Mouse (Mus musculus): ENCODE data around the gene Hist1h2bj. TPM values are rescaled to one million over a fixed set of nuclear protein-coding genes. Genes with fewer than 3 reads are reported as not detected.
A peak's percentile ranks its signal among the peaks of the same experiment; 100 is the strongest.
"Not testable (repeated sequence)": the region's sequence is repeated elsewhere in the genome, so short reads cannot be mapped to it uniquely, and the experiment has no call there.

The Hist1h2bj gene
- polyA plus RNA-seq (2015; fragmentation: Nextera tagmentation; extraction: Ambion mirVana), result 17.9 TPM in 2 replicates

- under 1% methylated on average over 42 of the region's 80 CpGs for WGBS
- Histone ChIP-seq H3K9ac (peak within 1 kb of the TSS; percentile 72), H3K27ac (peak within 1 kb of the TSS; percentile 96), H3K4me1 (peaks cover 27% of the 10 kb centered on the region), H3K4me2 (replicated peaks) (peak within 1 kb of the TSS; percentile 88), H3K4me3 (peak within 1 kb of the TSS; percentile 46)
- not testable (repeated sequence) for H3K36me3 ChIP-seq, H3K9me3 ChIP-seq, H3K27me3 ChIP-seq
- peak; percentile 90 for ATAC-seq (ENCODE audit: low FRiP score, low read depth)
These were observed at the start of gene Hist1h2bj, which contains the start of gene Hist1h2ag for GRCm38 (mm10) chr13:22042568-22043502. Gene Hist1h2bj (plus strand): TSS chr13:22043214. Gene Hist1h2ag (minus strand): TSS chr13:22042944.

- ATAC-seq (ENCODE audit: low FRiP score, low read depth), result no peak
- no peaks in the 10 kb centered on the region for H3K36me3 ChIP-seq
- 1% methylated on average over 22 of the region's 22 CpGs for WGBS
- peaks cover 2% of the 10 kb centered on the region; the same call in 1 of the 2 replicates for H3K9me3 ChIP-seq
- peaks cover 61% of the 10 kb centered on the region for H3K27me3 ChIP-seq
- no peak overlapping the region for H3K27ac ChIP-seq
- no peak overlapping the region for H3K4me3 ChIP-seq
- H3K4me2 ChIP-seq (replicated peaks), result peak overlapping the region; percentile 31
- H3K9ac ChIP-seq, result no peak overlapping the region
- H3K4me1 ChIP-seq, result peaks cover 8% of the 10 kb centered on the region
These were observed 48.9 kb upstream of the Hist1h2bj start for GRCm38 (mm10) chr13:21993957-21994738.

GRCm38 (mm10) chr13:21994896-21995295 lies 48.1 kb upstream of the Hist1h2bj start:
- WGBS, result 3% methylated on average over 8 of the region's 8 CpGs
- no peak for ATAC-seq (ENCODE audit: low FRiP score, low read depth)

GRCm38 (mm10) chr13:21995331-21995914 lies 47.6 kb upstream of the Hist1h2bj start:
- no peak overlapping the region for H3K9ac ChIP-seq
- WGBS, result under 1% methylated on average over 20 of the region's 21 CpGs
- no peak; the same call in 1 of the 2 replicates for ATAC-seq (ENCODE audit: low FRiP score, low read depth)
- H3K9me3 ChIP-seq, result peaks cover 2% of the 10 kb centered on the region; the same call in 1 of the 2 replicates
- H3K27ac ChIP-seq, result no peak overlapping the region
- peak overlapping the region; percentile 57 for H3K4me2 ChIP-seq (replicated peaks)
- H3K27me3 ChIP-seq, result peaks cover 74% of the 10 kb centered on the region
- H3K4me3 ChIP-seq, result peak overlapping the region; percentile 35
- no peaks in the 10 kb centered on the region for H3K36me3 ChIP-seq
- peaks cover 8% of the 10 kb centered on the region for H3K4me1 ChIP-seq

More at GRCm38 (mm10) chr13:21994896-21995295, 48.1 kb upstream of the Hist1h2bj start:
- H3K9ac ChIP-seq, result no peak overlapping the region
- H3K27ac ChIP-seq, result no peak overlapping the region
- peak overlapping the region; percentile 57 for H3K4me2 ChIP-seq (replicated peaks)
- peak overlapping the region; percentile 35 for H3K4me3 ChIP-seq
- peaks cover 69% of the 10 kb centered on the region for H3K27me3 ChIP-seq
- no peaks in the 10 kb centered on the region for H3K36me3 ChIP-seq
- peaks cover 2% of the 10 kb centered on the region; the same call in 1 of the 2 replicates for H3K9me3 ChIP-seq
- peaks cover 8% of the 10 kb centered on the region for H3K4me1 ChIP-seq

GRCm38 (mm10) chr13:21996101-21996839 lies 46.7 kb upstream of the Hist1h2bj start:
- no peaks in the 10 kb centered on the region for H3K36me3 ChIP-seq
- WGBS, result 2% methylated on average over 12 of the region's 12 CpGs
- no peak for ATAC-seq (ENCODE audit: low FRiP score, low read depth)

GRCm38 (mm10) chr13:21996840-21997185 lies 46.2 kb upstream of the Hist1h2bj start:
- no peak overlapping the region for H3K9ac ChIP-seq
- peak overlapping the region; percentile 52 for H3K4me2 ChIP-seq (replicated peaks)
- no peaks in the 10 kb centered on the region for H3K9me3 ChIP-seq
- ATAC-seq (ENCODE audit: low FRiP score, low read depth), result no peak
- no peak overlapping the region for H3K27ac ChIP-seq
- H3K4me1 ChIP-seq, result peaks cover 8% of the 10 kb centered on the region
- peaks cover 84% of the 10 kb centered on the region for H3K27me3 ChIP-seq
- 1% methylated on average over 13 of the region's 13 CpGs for WGBS
- H3K36me3 ChIP-seq, result no peaks in the 10 kb centered on the region
- H3K4me3 ChIP-seq, result peak overlapping the region; percentile 24

More at GRCm38 (mm10) chr13:21996101-21996839, 46.7 kb upstream of the Hist1h2bj start:
- Histone ChIP-seq H3K9ac (no peak overlapping the region), H3K4me3 (peak overlapping the region; percentile 35), H3K9me3 (no peaks in the 10 kb centered on the region), H3K4me2 (replicated peaks) (peak overlapping the region; percentile 57), H3K27me3 (peaks cover 82% of the 10 kb centered on the region), H3K27ac (no peak overlapping the region), H3K4me1 (peaks cover 8% of the 10 kb centered on the region)

- H3K4me3 ChIP-seq, result peak overlapping the region; percentile 24
- no peaks in the 10 kb centered on the region for H3K9me3 ChIP-seq
- peak overlapping the region; percentile 52 for H3K4me2 ChIP-seq (replicated peaks)
- H3K36me3 ChIP-seq, result no peaks in the 10 kb centered on the region
- H3K27me3 ChIP-seq, result peaks cover 89% of the 10 kb centered on the region
- 1% methylated on average over 21 of the region's 21 CpGs for WGBS
- no peak overlapping the region for H3K27ac ChIP-seq
- peaks cover 8% of the 10 kb centered on the region for H3K4me1 ChIP-seq
- no peak overlapping the region for H3K9ac ChIP-seq
- no peak for ATAC-seq (ENCODE audit: low FRiP score, low read depth)
These were observed 45.7 kb upstream of the Hist1h2bj start for GRCm38 (mm10) chr13:21997201-21997820.

GRCm38 (mm10) chr13:21997821-21998220 lies 45.2 kb upstream of the Hist1h2bj start:
- H3K36me3 ChIP-seq, result no peaks in the 10 kb centered on the region
- H3K27ac ChIP-seq, result no peak overlapping the region
- no peak overlapping the region for H3K4me2 ChIP-seq (replicated peaks)
- peaks cover 91% of the 10 kb centered on the region for H3K27me3 ChIP-seq
- H3K9me3 ChIP-seq, result no peaks in the 10 kb centered on the region
- H3K4me1 ChIP-seq, result peaks cover 8% of the 10 kb centered on the region
- no peak overlapping the region for H3K4me3 ChIP-seq
- no peak overlapping the region for H3K9ac ChIP-seq
- no peak for ATAC-seq (ENCODE audit: low FRiP score, low read depth)
- 9% methylated on average over 4 of the region's 4 CpGs for WGBS

GRCm38 (mm10) chr13:21998412-21998811 lies 44.6 kb upstream of the Hist1h2bj start:
- H3K27me3 ChIP-seq, result peaks cover 94% of the 10 kb centered on the region
- no peaks in the 10 kb centered on the region for H3K36me3 ChIP-seq
- no peak overlapping the region for H3K9ac ChIP-seq
- WGBS, result 17% methylated on average over 3 of the region's 3 CpGs
- ATAC-seq (ENCODE audit: low FRiP score, low read depth), result no peak
- peaks cover 8% of the 10 kb centered on the region for H3K4me1 ChIP-seq
- H3K4me2 ChIP-seq (replicated peaks), result no peak overlapping the region
- no peaks in the 10 kb centered on the region for H3K9me3 ChIP-seq
- H3K4me3 ChIP-seq, result no peak overlapping the region
- no peak overlapping the region for H3K27ac ChIP-seq

- Histone ChIP-seq H3K4me2 (replicated peaks) (no peak overlapping the region), H3K36me3 (no peaks in the 10 kb centered on the region), H3K27ac (no peak overlapping the region), H3K9me3 (no peaks in the 10 kb centered on the region), H3K27me3 (peaks cover 97% of the 10 kb centered on the region), H3K4me1 (peaks cover 8% of the 10 kb centered on the region), H3K9ac (no peak overlapping the region), H3K4me3 (no peak overlapping the region)
- no peak for ATAC-seq (ENCODE audit: low FRiP score, low read depth)
- WGBS, result 35% methylated on average over 4 of the region's 4 CpGs
These were observed 43.9 kb upstream of the Hist1h2bj start for GRCm38 (mm10) chr13:21999147-21999546.

- no peak overlapping the region for H3K27ac ChIP-seq
- H3K4me2 ChIP-seq (replicated peaks), result no peak overlapping the region
- H3K27me3 ChIP-seq, result peaks cover 100% of the 10 kb centered on the region
- no peak overlapping the region for H3K9ac ChIP-seq
- no peaks in the 10 kb centered on the region for H3K36me3 ChIP-seq
- no peak for ATAC-seq (ENCODE audit: low FRiP score, low read depth)
- peaks cover 7% of the 10 kb centered on the region for H3K4me1 ChIP-seq
- H3K9me3 ChIP-seq, result no peaks in the 10 kb centered on the region
- H3K4me3 ChIP-seq, result no peak overlapping the region
- 53% methylated on average over 2 of the region's 2 CpGs for WGBS
These were observed 41.7 kb upstream of the Hist1h2bj start for GRCm38 (mm10) chr13:22001346-22001745.
